Comparison of ENCODE assay signal across 8 mouse cellular contexts in genomic region chr2:154656710-154657485, GRCm38 (mm10). TPM values are rescaled to one million over a fixed set of nuclear protein-coding genes. Genes with fewer than 3 reads are reported as not detected.
A peak's percentile ranks its signal among the peaks of the same experiment; 100 is the strongest.
DNase-seq lines count a peak whose midpoint lies in the region; ATAC-seq and TF ChIP-seq lines count a peak whose summit lies in the region.

No protein-coding gene starts in this region.

- no peak for TF ChIP-seq CTCF in MEL (IDR thresholded peaks at IDR 0.05 in 2 of 3, conservative IDR thresholded peaks at IDR 0.05 in 1 of 3; ENCODE audit: control insufficient read depth in 1 of 3, insufficient read depth in 1 of 3, low read depth in 2 of 3, low read length in 3 of 3, poor library complexity in 1 of 3, severe bottlenecking in 1 of 3)
- TF ChIP-seq CTCF in cerebellum, adult 2 months (IDR thresholded peaks at IDR 0.05; ENCODE audit: borderline replicate concordance, insufficient read depth, low read depth, low read length) = no peak
- TF ChIP-seq CTCF in forebrain, postnatal 0 days (IDR thresholded peaks at IDR 0.05; ENCODE audit: low read depth) = no peak

- H3K9ac ChIP-seq in MEL (ENCODE audit: control insufficient read depth, low read depth, low read length, poor library complexity, severe bottlenecking) = peak overlapping the region; percentile 97
- H3K9ac ChIP-seq in forebrain, postnatal 0 days = peak overlapping the region; percentile 85
- H3K9ac ChIP-seq in lung, embryonic 15.5 days = peak overlapping the region; percentile 89

- H3K4me3 ChIP-seq in MEL (ENCODE audit: control insufficient read depth in 1 of 2, insufficient read depth in 1 of 2, low read depth in 2 of 2, low read length in 2 of 2) = peak overlapping the region; percentile 96 to 98
- H3K4me3 ChIP-seq in cerebellum, adult 2 months (replicated peaks; ENCODE audit: insufficient read depth, low read depth, low read length) = peak overlapping the region; percentile 98
- peak overlapping the region; percentile 91 for H3K4me3 ChIP-seq in forebrain, postnatal 0 days (ENCODE audit: low read depth, low read length)
- peak overlapping the region; percentile 86 for H3K4me3 ChIP-seq in lung, embryonic 15.5 days

- H3K27me3 ChIP-seq in MEL (ENCODE audit: control insufficient read depth in 1 of 2, insufficient read depth in 2 of 2, low read length in 2 of 2) = no peaks in the 10 kb centered on the region
- no peaks in the 10 kb centered on the region for H3K27me3 ChIP-seq in cerebellum, adult 2 months (ENCODE audit: control insufficient read depth, insufficient read depth, low read length)
- no peaks in the 10 kb centered on the region for H3K27me3 ChIP-seq in forebrain, postnatal 0 days (ENCODE audit: insufficient read depth, low read length)
- H3K27me3 ChIP-seq in lung, embryonic 15.5 days = no peaks in the 10 kb centered on the region

- TF ChIP-seq POLR2A in MEL (IDR thresholded peaks at IDR 0.05; ENCODE audit: control insufficient read depth in 1 of 2, insufficient read depth in 1 of 2, low read depth in 1 of 2, low read length in 2 of 2, poor library complexity in 1 of 2) = peak; percentile 38 to 61; a peak in 3 of 4 replicates
- TF ChIP-seq POLR2A in cerebellum, adult 2 months (IDR thresholded peaks at IDR 0.05; ENCODE audit: borderline replicate concordance, insufficient read depth, low read length) = peak; percentile 36; the same call in 1 of the 2 replicates

- peaks cover 8 to 20% of the 10 kb centered on the region in 2 experiments for H3K4me1 ChIP-seq in MEL (ENCODE audit: control insufficient read depth in 1 of 2, insufficient read depth in 2 of 2, low read length in 2 of 2)
- peaks cover 13% of the 10 kb centered on the region; the same call in 1 of the 2 replicates for H3K4me1 ChIP-seq in cerebellum, adult 2 months (ENCODE audit: control insufficient read depth, insufficient read depth, low read length)
- peaks cover 19% of the 10 kb centered on the region for H3K4me1 ChIP-seq in forebrain, postnatal 0 days (ENCODE audit: insufficient read depth)
- peaks cover 21% of the 10 kb centered on the region for H3K4me1 ChIP-seq in lung, embryonic 15.5 days

- no peaks in the 10 kb centered on the region for H3K9me3 ChIP-seq in MEL (replicated peaks; ENCODE audit: insufficient read depth, low read length)
- H3K9me3 ChIP-seq in forebrain, postnatal 0 days (ENCODE audit: low read length) = no peaks in the 10 kb centered on the region
- no peaks in the 10 kb centered on the region for H3K9me3 ChIP-seq in lung, embryonic 15.5 days

- H3K27ac ChIP-seq in MEL (ENCODE audit: control insufficient read depth, low read depth, low read length) = peak overlapping the region; percentile 78
- H3K27ac ChIP-seq in cerebellum, adult 2 months (ENCODE audit: insufficient read depth, low read length) = peak overlapping the region; percentile 56
- H3K27ac ChIP-seq in forebrain, postnatal 0 days (ENCODE audit: low read depth, low read length) = peak overlapping the region; percentile 71
- peak overlapping the region; percentile 81 for H3K27ac ChIP-seq in lung, embryonic 15.5 days

- peak overlapping the region; percentile 77 for H3K4me2 ChIP-seq in forebrain, postnatal 0 days (ENCODE audit: low read depth)
- peak overlapping the region; percentile 70 for H3K4me2 ChIP-seq in lung, embryonic 15.5 days

- H3K36me3 ChIP-seq in MEL (ENCODE audit: control insufficient read depth in 1 of 2, insufficient read depth in 2 of 2, low read length in 2 of 2) = peaks cover 2 to 14% of the 10 kb centered on the region in 2 experiments; a peak in 2 of 4 replicates
- 0 out of 2 replicates have a peak, but pooled peaks cover 9% of the 10 kb centered on the region for H3K36me3 ChIP-seq in forebrain, postnatal 0 days (ENCODE audit: insufficient read depth)
- peaks cover 14% of the 10 kb centered on the region for H3K36me3 ChIP-seq in lung, embryonic 15.5 days

- under 1% methylated on average over 67 of the region's 67 CpGs for WGBS in cerebellum, adult 2 months
- 4% methylated on average over 66 of the region's 67 CpGs for WGBS in forebrain, postnatal 0 days
- under 1% methylated on average over 53 of the region's 67 CpGs for WGBS in lung, embryonic 15.5 days

- peak; percentile 98 for DNase-seq in MEL (ENCODE audit: low read depth, low spot score)
- DNase-seq in cerebellum, adult 2 months = peak; percentile 96 to 98
- peak; percentile 98 for DNase-seq in forebrain, postnatal 0 days
- DNase-seq in heart, postnatal 4 days = peak; percentile 97
- DNase-seq in layer of hippocampus, adult 8-10 months (ENCODE audit: low spot score in 2 of 2) = peak; percentile 98
- DNase-seq in ovary, adult 18-20 months (ENCODE audit: low spot score) = peak; percentile 97
- peak; percentile 99 for DNase-seq in thymus, postnatal 0 days (ENCODE audit: low spot score)

- TF ChIP-seq RAD21 in MEL (IDR thresholded peaks at IDR 0.05; ENCODE audit: low read depth, low read length) = no peak

- H3K79me2 ChIP-seq in MEL (ENCODE audit: control insufficient read depth, insufficient read depth, low read length, poor library complexity) = peaks cover 37% of the 10 kb centered on the region

- TF ChIP-seq EP300 in MEL (IDR thresholded peaks at IDR 0.05; ENCODE audit: low read depth in 1 of 2, low read length in 2 of 2) = no peak

- peak; percentile 100 for ATAC-seq in forebrain, postnatal 0 days
- ATAC-seq in lung, embryonic 15.5 days (ENCODE audit: borderline replicate concordance, extremely low read depth, low FRiP score, low TSS enrichment) = peak; percentile 99

TF ChIP-seq in MEL, 35 proteins besides CTCF, POLR2A, EP300 and RAD21 (continues in another document):
- no peak for TF ChIP-seq POLR2AphosphoS5 (IDR thresholded peaks at IDR 0.05; ENCODE audit: borderline replicate concordance, low read depth, low read length)
- TF ChIP-seq JUND (IDR thresholded peaks at IDR 0.05; ENCODE audit: low read depth, low read length) = no peak
- peak; percentile 69 for TF ChIP-seq MXI1 (IDR thresholded peaks at IDR 0.05; ENCODE audit: low read depth, low read length)
- TF ChIP-seq MAZ (IDR thresholded peaks at IDR 0.05; ENCODE audit: low read depth, low read length) = no peak
- peak; percentile 68 for TF ChIP-seq MAX (IDR thresholded peaks at IDR 0.05; ENCODE audit: low read length)
- 0 out of 2 replicates have a peak, but pooled peaks have one; percentile 66 for TF ChIP-seq UBTF (IDR thresholded peaks at IDR 0.05; ENCODE audit: borderline replicate concordance, insufficient read depth, low read depth, low read length)
- no peak for TF ChIP-seq ZMIZ1 (IDR thresholded peaks at IDR 0.05; ENCODE audit: low read depth, low read length)
- no peak for TF ChIP-seq USF2 (IDR thresholded peaks at IDR 0.05; ENCODE audit: borderline replicate concordance in 1 of 2, insufficient read depth in 1 of 2, low read depth in 1 of 2, low read length in 2 of 2)

RNA-seq across cellular contexts. Expression of gene Chmp4b, which starts 5.4 kb away (rescaled TPM):
- 118 TPM in 2 replicates for total RNA-seq in MEL (2012; rRNA removed)
- polyA plus RNA-seq in MEL (2012; ENCODE audit: insufficient read depth in 1 of 2, insufficient read length in 2 of 2, low read depth in 1 of 2, low replicate concordance in 2 of 2, missing spikeins in 1 of 2) = 100 to 1,000 TPM in 1 of 2 experiments, not detected in 1; 196 TPM
- polyA plus RNA-seq in cerebellum, adult 2 months (2012; rRNA removed) = 307 and 356 TPM in 2 replicates
- 176 and 191 TPM in 2 replicates for total RNA-seq in forebrain, postnatal 0 days (2014; rRNA removed)
- polyA plus RNA-seq in forebrain, postnatal 0 days (2015; fragmentation: Nextera tagmentation; extraction: Ambion mirVana) = 28.9 and 29.4 TPM in 2 replicates
- 100 to 1,000 TPM; 133 to 134 TPM for total RNA-seq in heart, postnatal 4 days (2021)
- 100 to 1,000 TPM; 206 to 234 (median 209) TPM for total RNA-seq in layer of hippocampus, adult 8-10 months (2022)
- 27.2 and 27.6 TPM in 2 replicates for polyA plus RNA-seq in lung, embryonic 15.5 days (2015; fragmentation: Nextera tagmentation; extraction: Ambion mirVana)
- 30.1 and 35.4 TPM in 2 replicates for polyA plus RNA-seq in thymus, postnatal 0 days (2015; fragmentation: Nextera tagmentation; extraction: Ambion mirVana)

RNA-seq across cellular contexts. Expression of gene 4930519P11Rik, which starts 43.7 kb away (rescaled TPM):
- not detected in 2 replicates for total RNA-seq in MEL (2012; rRNA removed)
- polyA plus RNA-seq in MEL (2012; ENCODE audit: insufficient read depth in 1 of 2, insufficient read length in 2 of 2, low read depth in 1 of 2, low replicate concordance in 2 of 2, missing spikeins in 1 of 2) = under 1 TPM in 1 of 2 experiments, not detected in 1; 0.22 TPM
- not detected in 2 replicates for polyA plus RNA-seq in cerebellum, adult 2 months (2012; rRNA removed)
- total RNA-seq in forebrain, postnatal 0 days (2014; rRNA removed) = 1.1 TPM in 1 of 2 replicates, not detected in the other
- 0.64 TPM in 1 of 2 replicates, not detected in the other for polyA plus RNA-seq in forebrain, postnatal 0 days (2015; fragmentation: Nextera tagmentation; extraction: Ambion mirVana)
- not detected for total RNA-seq in heart, postnatal 4 days (2021)
- not detected for total RNA-seq in layer of hippocampus, adult 8-10 months (2022)
- polyA plus RNA-seq in lung, embryonic 15.5 days (2015; fragmentation: Nextera tagmentation; extraction: Ambion mirVana) = not detected in 2 replicates
- 0.28 and 0.42 TPM in 2 replicates for polyA plus RNA-seq in thymus, postnatal 0 days (2015; fragmentation: Nextera tagmentation; extraction: Ambion mirVana)

RNA-seq across cellular contexts. Expression of gene Zfp341, which starts 43.8 kb away (rescaled TPM):
- 2.0 TPM in 2 replicates for total RNA-seq in MEL (2012; rRNA removed)
- 1 to 10 TPM in 1 of 2 experiments, not detected in 1; 6.3 TPM for polyA plus RNA-seq in MEL (2012; ENCODE audit: insufficient read depth in 1 of 2, insufficient read length in 2 of 2, low read depth in 1 of 2, low replicate concordance in 2 of 2, missing spikeins in 1 of 2)
- 11.5 and 13.3 TPM in 2 replicates for polyA plus RNA-seq in cerebellum, adult 2 months (2012; rRNA removed)
- total RNA-seq in forebrain, postnatal 0 days (2014; rRNA removed) = 8.8 and 10.2 TPM in 2 replicates
- polyA plus RNA-seq in forebrain, postnatal 0 days (2015; fragmentation: Nextera tagmentation; extraction: Ambion mirVana) = 1.3 and 1.4 TPM in 2 replicates
- 1 to 10 TPM; 2.4 TPM for total RNA-seq in heart, postnatal 4 days (2021)
- 10 to 100 TPM in 1 of 4 experiments, 1 to 10 TPM in 3; 8.6 to 10.8 (median 9.3) TPM for total RNA-seq in layer of hippocampus, adult 8-10 months (2022)
- polyA plus RNA-seq in lung, embryonic 15.5 days (2015; fragmentation: Nextera tagmentation; extraction: Ambion mirVana) = 1.0 TPM in 2 replicates
- 0.51 and 0.61 TPM in 2 replicates for polyA plus RNA-seq in thymus, postnatal 0 days (2015; fragmentation: Nextera tagmentation; extraction: Ambion mirVana)

RNA-seq across cellular contexts. Expression of gene Pxmp4, which starts 53.4 kb away (rescaled TPM):
- total RNA-seq in MEL (2012; rRNA removed) = 5.9 and 6.8 TPM in 2 replicates
- 10 to 100 TPM in 1 of 2 experiments, not detected in 1; 12.2 TPM for polyA plus RNA-seq in MEL (2012; ENCODE audit: insufficient read depth in 1 of 2, insufficient read length in 2 of 2, low read depth in 1 of 2, low replicate concordance in 2 of 2, missing spikeins in 1 of 2)
- polyA plus RNA-seq in cerebellum, adult 2 months (2012; rRNA removed) = 14.8 and 14.9 TPM in 2 replicates
- 13.2 and 15.0 TPM in 2 replicates for total RNA-seq in forebrain, postnatal 0 days (2014; rRNA removed)
- 16.6 and 17.9 TPM in 2 replicates for polyA plus RNA-seq in forebrain, postnatal 0 days (2015; fragmentation: Nextera tagmentation; extraction: Ambion mirVana)
- 10 to 100 TPM; 14.5 to 20.4 TPM for total RNA-seq in heart, postnatal 4 days (2021)
- total RNA-seq in layer of hippocampus, adult 8-10 months (2022) = 10 to 100 TPM; 11.3 to 12.6 (median 11.7) TPM
- polyA plus RNA-seq in lung, embryonic 15.5 days (2015; fragmentation: Nextera tagmentation; extraction: Ambion mirVana) = 26.4 and 29.1 TPM in 2 replicates
- 51.8 and 52.1 TPM in 2 replicates for polyA plus RNA-seq in thymus, postnatal 0 days (2015; fragmentation: Nextera tagmentation; extraction: Ambion mirVana)

Comparison
In these comparisons a context has a peak if more than half of its experiments do, and no peak if none do; other contexts are left out.
1. Peak in every context shown above with its lines: DNase-seq, ATAC-seq, H3K4me3 ChIP-seq and H3K27ac ChIP-seq.